Mouse (Mus musculus) kidney, adult 2 months (tissue): ENCODE results near the gene Armh3. TPM values are rescaled to one million over a fixed set of nuclear protein-coding genes. Genes with fewer than 3 reads are reported as not detected.

Experiments used
- DNase-seq: peaks from one replicate; pipeline ENCODE4 v3.0.0; 2021
- H3K27ac ChIP-seq: fragments of 200-500 bp; 2 replicates; pipeline ENCODE4 v1.5.1; 2012; ENCODE audit warnings: low read depth, low read length, control low read depth, inconsistent platforms; ENCODE audit not compliant: insufficient read depth
- H3K27me3 ChIP-seq: fragments of 200-500 bp; replicated peaks from 2 replicates; pipeline ENCODE4 v1.6.1; 2012; ENCODE audit warnings: mild to moderate bottlenecking, moderate library complexity, low read length, inconsistent platforms; ENCODE audit not compliant: control insufficient read depth, insufficient read depth
- H3K36me3 ChIP-seq: fragments of 200-500 bp; 2 replicates; pipeline ENCODE4 v1.6.1; 2012; ENCODE audit warnings: mild to moderate bottlenecking, moderate library complexity, low read length, inconsistent platforms; ENCODE audit not compliant: control insufficient read depth, insufficient read depth
- H3K4me1 ChIP-seq: fragments of 200-500 bp; 2 replicates; pipeline ENCODE4 v1.6.1; 2011; ENCODE audit warnings: low read length; ENCODE audit not compliant: control insufficient read depth, insufficient read depth
- H3K4me3 ChIP-seq: fragments of 200-500 bp; 2 replicates; pipeline ENCODE4 v1.5.1; 2011; ENCODE audit warnings: mild to moderate bottlenecking, low read depth, low read length, control low read depth; ENCODE audit not compliant: insufficient read depth
- CTCF ChIP-seq: fragments of 200-500 bp; conservative IDR thresholded peaks from 2 replicates; pipeline ENCODE4 v1.5.1; 2011; ENCODE audit warnings: low read depth, mild to moderate bottlenecking, control low read depth, low read length, moderate library complexity, mixed read lengths; ENCODE audit not compliant: insufficient read depth, insufficient read length
- POLR2A ChIP-seq: fragments of 200-500 bp; IDR thresholded peaks from one replicate; pipeline ENCODE4 v1.6.1; 2011; ENCODE audit warnings: low read depth, low read length, control low read depth
- WGBS: fragments of 180-500 bp; shearing (Covaris S2); methylation state at CpG from one replicate; pipeline ENCODE4 v1.1.7; 2018; 5-methylcytosine and 5-hydroxymethylcytosine counted together
- polyA plus RNA-seq: library from polyadenylated mRNA; depleted of rRNA; stranded (reverse); fragments of >200 nt; gene quantifications from 2 replicates; pipeline ENCODE4 v1.2.3, GENCODE M21; 2012

The Armh3 gene
- polyA plus RNA-seq, 1 experiment = 12.2 TPM

GRCm38 (mm10) chr19:45918406-45918805, 79.9 kb downstream of the Armh3 start:
- WGBS = 96% methylated on average over 6 of the region's 6 CpGs
- DNase-seq = no peak
- TF ChIP-seq POLR2A = no peak
- no peak for TF ChIP-seq CTCF
- peaks cover 1% of the 10 kb centered on the region; the same call in 1 of the 2 replicates for H3K36me3 ChIP-seq
- peaks cover 7% of the 10 kb centered on the region; the same call in 1 of the 2 replicates for H3K4me1 ChIP-seq
- no peak overlapping the region for H3K4me3 ChIP-seq
- H3K27me3 ChIP-seq = no peaks in the 10 kb centered on the region
- no peak overlapping the region for H3K27ac ChIP-seq

- Histone ChIP-seq H3K27ac (no peak overlapping the region), H3K4me1 (peaks cover 7% of the 10 kb centered on the region; the same call in 1 of the 2 replicates), H3K27me3 (no peaks in the 10 kb centered on the region), H3K36me3 (peaks cover 1% of the 10 kb centered on the region; the same call in 1 of the 2 replicates), H3K4me3 (no peak overlapping the region)
- DNase-seq = no peak
- WGBS = 73% methylated on average over 3 of the region's 3 CpGs
- TF ChIP-seq POLR2A (no peak), CTCF (no peak)
These were observed 80.4 kb downstream of the Armh3 start for GRCm38 (mm10) chr19:45917856-45918255.

- DNase-seq = no peak
- no peak overlapping the region for H3K27ac ChIP-seq
- peaks cover 1% of the 10 kb centered on the region; the same call in 1 of the 2 replicates for H3K36me3 ChIP-seq
- TF ChIP-seq POLR2A (no peak), CTCF (no peak)
- H3K27me3 ChIP-seq = no peaks in the 10 kb centered on the region
- peaks cover 6% of the 10 kb centered on the region; the same call in 1 of the 2 replicates for H3K4me1 ChIP-seq
- no peak overlapping the region for H3K4me3 ChIP-seq
- 88% methylated on average over 4 of the region's 4 CpGs for WGBS
These were observed 81.8 kb downstream of the Armh3 start for GRCm38 (mm10) chr19:45916461-45916860.

- H3K27me3 ChIP-seq = no peaks in the 10 kb centered on the region
- peaks cover 1% of the 10 kb centered on the region; the same call in 1 of the 2 replicates for H3K36me3 ChIP-seq
- TF ChIP-seq CTCF = no peak
- TF ChIP-seq POLR2A = no peak
- WGBS = 92% methylated on average over 3 of the region's 3 CpGs
- H3K27ac ChIP-seq = no peak overlapping the region
- peak; percentile 10 for DNase-seq
- H3K4me3 ChIP-seq = no peak overlapping the region
- peaks cover 2% of the 10 kb centered on the region; the same call in 1 of the 2 replicates for H3K4me1 ChIP-seq
These were observed 82.3 kb downstream of the Armh3 start for GRCm38 (mm10) chr19:45916026-45916425.

- DNase-seq = no peak
These were observed 85.3 kb downstream of the Armh3 start for GRCm38 (mm10) chr19:45913036-45913435.

GRCm38 (mm10) chr19:45912376-45912775, 85.9 kb downstream of the Armh3 start:
- no peak for DNase-seq
- Histone ChIP-seq H3K27me3 (no peaks in the 10 kb centered on the region), H3K4me3 (no peak overlapping the region), H3K27ac (no peak overlapping the region), H3K4me1 (no peaks in the 10 kb centered on the region), H3K36me3 (no peaks in the 10 kb centered on the region)
- TF ChIP-seq POLR2A (no peak), CTCF (no peak)
- WGBS = 93% methylated on average over 6 of the region's 6 CpGs

More at GRCm38 (mm10) chr19:45913036-45913435, 85.3 kb downstream of the Armh3 start:
- no peak overlapping the region for H3K27ac ChIP-seq
- no peak for TF ChIP-seq POLR2A
- no peak overlapping the region for H3K4me3 ChIP-seq
- no peaks in the 10 kb centered on the region for H3K4me1 ChIP-seq
- peaks cover 1% of the 10 kb centered on the region; the same call in 1 of the 2 replicates for H3K36me3 ChIP-seq
- H3K27me3 ChIP-seq = no peaks in the 10 kb centered on the region
- WGBS = 69% methylated on average over 5 of the region's 5 CpGs

GRCm38 (mm10) chr19:45911236-45912025, 86.9 kb downstream of the Armh3 start:
- H3K4me3 ChIP-seq = no peak overlapping the region
- H3K4me1 ChIP-seq = no peaks in the 10 kb centered on the region
- DNase-seq = peak; percentile 4
- 86% methylated on average over 10 of the region's 10 CpGs for WGBS
- no peaks in the 10 kb centered on the region for H3K36me3 ChIP-seq
- TF ChIP-seq POLR2A (no peak), CTCF (no peak)
- no peak overlapping the region for H3K27ac ChIP-seq
- no peaks in the 10 kb centered on the region for H3K27me3 ChIP-seq
